Mouse (Mus musculus) G1E (cell line): Measurements from ENCODE around the gene H2-Aa.

Experiments used
- CTCF ChIP-seq: IDR thresholded peaks from 2 replicates; pipeline ENCODE4 v1.5.1; 2012; ENCODE audit warnings: low read depth, low read length, inconsistent platforms, mixed read lengths
- GATA1 ChIP-seq: IDR thresholded peaks from 2 replicates; pipeline ENCODE4 v1.6.1; 2012; ENCODE audit warnings: borderline replicate concordance, low read length, inconsistent platforms, mixed read lengths
- POLR2AphosphoS5 ChIP-seq: IDR thresholded peaks from 2 replicates; pipeline ENCODE4 v1.6.1; 2012; ENCODE audit warnings: low read depth, low read length, inconsistent platforms; ENCODE audit not compliant: insufficient replicate concordance

DNA sequence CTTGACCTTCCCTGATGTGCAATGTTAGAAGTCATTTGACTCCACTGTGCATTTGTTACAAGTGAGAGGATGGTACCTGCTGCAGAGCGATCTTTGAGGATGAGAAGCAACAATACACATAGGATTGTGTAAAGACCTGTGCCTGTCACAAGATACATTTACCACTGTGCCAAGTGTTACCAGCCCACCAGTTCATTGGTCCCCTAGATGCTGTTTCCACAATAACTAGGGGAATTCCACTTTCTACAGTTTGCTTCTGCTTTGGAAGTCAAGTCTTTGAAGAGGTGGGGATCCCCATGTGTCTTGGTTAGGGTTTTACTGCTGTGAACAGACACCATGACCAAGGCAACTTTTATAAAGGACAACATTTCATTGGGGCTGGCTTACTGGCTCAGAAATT is 43.6 kb upstream of the H2-Aa start:
- no peak for TF ChIP-seq CTCF
- TF ChIP-seq POLR2AphosphoS5, result no peak
- TF ChIP-seq GATA1, result no peak
